11 mouse cellular contexts compared by ENCODE assay signal in the genomic region with DNA sequence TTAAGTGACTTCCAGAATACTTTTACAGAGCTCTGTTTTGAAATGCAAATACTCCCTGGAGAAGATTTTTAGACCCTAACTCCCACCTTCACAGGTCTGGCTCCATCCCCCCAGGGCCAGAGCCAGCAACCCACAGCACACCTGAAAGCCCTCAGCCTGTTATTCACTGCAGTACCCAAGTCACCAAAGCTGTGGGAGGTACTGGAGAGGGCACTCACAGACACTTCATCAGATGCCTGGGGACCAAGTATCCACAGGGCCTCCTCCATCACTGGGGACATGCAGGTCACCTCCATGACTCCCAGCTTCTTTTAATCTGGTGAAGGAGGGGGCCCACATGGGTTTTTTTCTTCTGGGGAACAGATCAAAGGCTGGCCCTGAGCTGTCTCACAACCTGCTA. TPM values are rescaled to one million over a fixed set of nuclear protein-coding genes. Genes with fewer than 3 reads are reported as not detected.
DNase-seq lines count a peak whose midpoint lies in the region; ATAC-seq and TF ChIP-seq lines count a peak whose summit lies in the region.
"Had no signal": no experiment of that assay in that cellular context is flagged by ENCODE, and none has a peak within 500 bp of the region (broad histone marks: within the 10 kb centered on the region; RNA-seq: fewer than 3 reads in every experiment).

No protein-coding gene starts in this region.

- no peak overlapping the region for H3K4me3 ChIP-seq in lung, embryonic 15.5 days
- no peak overlapping the region for H3K4me3 ChIP-seq in forebrain, embryonic 13.5 days
- no peak overlapping the region for H3K4me3 ChIP-seq in kidney, embryonic 15.5 days (replicated peaks)
- no peak overlapping the region for H3K4me3 ChIP-seq in midbrain, embryonic 15.5 days
- no peak overlapping the region for H3K4me3 ChIP-seq in intestine, postnatal 0 days (ENCODE audit: low read depth, low read length)
- H3K4me3 ChIP-seq: heart, embryonic 13.5 days had no signal

- no peak overlapping the region for H3K4me2 ChIP-seq in lung, embryonic 15.5 days
- peak overlapping the region; percentile 33 for H3K4me2 ChIP-seq in forebrain, embryonic 13.5 days
- no peak overlapping the region for H3K4me2 ChIP-seq in kidney, embryonic 15.5 days
- no peak overlapping the region for H3K4me2 ChIP-seq in midbrain, embryonic 15.5 days
- no peak overlapping the region for H3K4me2 ChIP-seq in intestine, postnatal 0 days (replicated peaks; ENCODE audit: low read depth)
- H3K4me2 ChIP-seq: heart, embryonic 13.5 days had no signal

- no peak for TF ChIP-seq CTCF in intestine, postnatal 0 days (IDR thresholded peaks at IDR 0.05; ENCODE audit: low read depth)

- H3K9ac ChIP-seq in lung, embryonic 15.5 days = no peak overlapping the region
- no peak overlapping the region; the same call in 1 of the 2 replicates for H3K9ac ChIP-seq in forebrain, embryonic 13.5 days
- H3K9ac ChIP-seq in kidney, embryonic 15.5 days = no peak overlapping the region
- no peak overlapping the region for H3K9ac ChIP-seq in midbrain, embryonic 15.5 days
- H3K9ac ChIP-seq in intestine, postnatal 0 days (ENCODE audit: low read depth, low read length) = no peak overlapping the region
- H3K9ac ChIP-seq: heart, embryonic 13.5 days had no signal

- peaks cover 64% of the 10 kb centered on the region for H3K4me1 ChIP-seq in lung, embryonic 15.5 days
- peaks cover 80% of the 10 kb centered on the region for H3K4me1 ChIP-seq in forebrain, embryonic 13.5 days
- H3K4me1 ChIP-seq in kidney, embryonic 15.5 days = peaks cover 70% of the 10 kb centered on the region
- peaks cover 32% of the 10 kb centered on the region for H3K4me1 ChIP-seq in midbrain, embryonic 15.5 days
- no peaks in the 10 kb centered on the region for H3K4me1 ChIP-seq in intestine, postnatal 0 days (replicated peaks; ENCODE audit: control insufficient read depth, insufficient read depth, low read length)

- H3K27ac ChIP-seq in lung, embryonic 15.5 days = peak overlapping the region; percentile 92
- H3K27ac ChIP-seq in forebrain, embryonic 13.5 days = peak overlapping the region; percentile 99
- H3K27ac ChIP-seq in kidney, embryonic 15.5 days = peak overlapping the region; percentile 85
- H3K27ac ChIP-seq in midbrain, embryonic 15.5 days = peak overlapping the region; percentile 43; the same call in 1 of the 2 replicates
- H3K27ac ChIP-seq in intestine, postnatal 0 days (ENCODE audit: low read depth, low read length) = no peak overlapping the region

- H3K9me3 ChIP-seq in lung, embryonic 15.5 days = no peaks in the 10 kb centered on the region
- no peaks in the 10 kb centered on the region for H3K9me3 ChIP-seq in forebrain, embryonic 13.5 days (replicated peaks)
- no peaks in the 10 kb centered on the region for H3K9me3 ChIP-seq in kidney, embryonic 15.5 days (replicated peaks)
- no peaks in the 10 kb centered on the region for H3K9me3 ChIP-seq in midbrain, embryonic 15.5 days
- H3K9me3 ChIP-seq in intestine, postnatal 0 days (ENCODE audit: control insufficient read depth) = no peaks in the 10 kb centered on the region
- H3K9me3 ChIP-seq: heart, embryonic 13.5 days had no signal

- ATAC-seq in lung, embryonic 15.5 days (ENCODE audit: borderline replicate concordance, extremely low read depth, low FRiP score, low TSS enrichment) = peak; percentile 59; the same call in 1 of the 2 replicates
- peak; percentile 2; the same call in 1 of the 2 replicates for ATAC-seq in forebrain, embryonic 13.5 days
- ATAC-seq in kidney, embryonic 15.5 days (replicated peaks; ENCODE audit: low FRiP score) = no peak
- no peak for ATAC-seq in midbrain, embryonic 15.5 days (replicated peaks)
- no peak for ATAC-seq in intestine, postnatal 0 days
- ATAC-seq: inflammation-experienced regulatory T-cells, adult 6 months had no signal

- H3K36me3 ChIP-seq in lung, embryonic 15.5 days = no peaks in the 10 kb centered on the region
- H3K36me3 ChIP-seq in forebrain, embryonic 13.5 days (ENCODE audit: poor library complexity, severe bottlenecking) = no peaks in the 10 kb centered on the region
- no peaks in the 10 kb centered on the region for H3K36me3 ChIP-seq in kidney, embryonic 15.5 days
- H3K36me3 ChIP-seq in midbrain, embryonic 15.5 days (replicated peaks) = no peaks in the 10 kb centered on the region
- H3K36me3 ChIP-seq in intestine, postnatal 0 days (ENCODE audit: control insufficient read depth, insufficient read depth) = no peaks in the 10 kb centered on the region
- H3K36me3 ChIP-seq: heart, embryonic 13.5 days had no signal

- no peaks in the 10 kb centered on the region for H3K27me3 ChIP-seq in lung, embryonic 15.5 days
- H3K27me3 ChIP-seq in forebrain, embryonic 13.5 days = no peaks in the 10 kb centered on the region
- H3K27me3 ChIP-seq in kidney, embryonic 15.5 days = no peaks in the 10 kb centered on the region
- no peaks in the 10 kb centered on the region; the same call in 1 of the 2 replicates for H3K27me3 ChIP-seq in midbrain, embryonic 15.5 days (replicated peaks)
- no peaks in the 10 kb centered on the region for H3K27me3 ChIP-seq in intestine, postnatal 0 days (replicated peaks; ENCODE audit: control insufficient read depth, insufficient read depth, low read length)

- DNase-seq in lung, postnatal 4 days = no peak
- DNase-seq in layer of hippocampus, adult 18-20 months (ENCODE audit: low spot score in 2 of 2) = no peak
- DNase-seq: adrenal gland, postnatal 10 days; cerebellum, postnatal 25 days had no signal

RNA-seq across cellular contexts. Expression of a gene that starts 40.2 kb away (rescaled TPM):
- 4.3 and 4.8 TPM in 2 replicates for polyA plus RNA-seq in lung, embryonic 15.5 days (2015; fragmentation: Nextera tagmentation; extraction: Ambion mirVana)
- polyA plus RNA-seq in forebrain, embryonic 13.5 days (2015; fragmentation: Nextera tagmentation; extraction: Ambion mirVana) = 6.6 and 7.1 TPM in 2 replicates
- 3.7 and 3.9 TPM in 2 replicates for polyA plus RNA-seq in kidney, embryonic 15.5 days (2015; fragmentation: Nextera tagmentation; extraction: Ambion mirVana)
- polyA plus RNA-seq in midbrain, embryonic 15.5 days (2015; fragmentation: Nextera tagmentation; extraction: Ambion mirVana) = 1.6 and 2.2 TPM in 2 replicates
- 0.33 and 0.39 TPM in 2 replicates for polyA plus RNA-seq in intestine, postnatal 0 days (2015; fragmentation: Nextera tagmentation; extraction: Ambion mirVana)
- 1 to 10 TPM; 5.6 to 6.3 TPM for total RNA-seq in layer of hippocampus, adult 18-20 months (2021)

Comparison
In these comparisons a context has a peak if more than half of its experiments do, and no peak if none do; other contexts are left out.
1. ATAC-seq: peak in lung, embryonic 15.5 days (single experiment) and forebrain, embryonic 13.5 days (single experiment); none in kidney, embryonic 15.5 days (single experiment), midbrain, embryonic 15.5 days (single experiment) and intestine, postnatal 0 days (single experiment).